Mouse (Mus musculus): ENCODE measurements around the gene Taf9. TPM values are rescaled to one million over a fixed set of nuclear protein-coding genes. Genes with fewer than 3 reads are reported as not detected.

The Taf9 gene
- 9.3 and 9.5 TPM in 2 replicates for polyA plus RNA-seq (2015; fragmentation: Nextera tagmentation; extraction: Ambion mirVana)

- Histone ChIP-seq H3K36me3 (peaks cover 15% of the 10 kb centered on the region; the same call in 1 of the 2 replicates), H3K9me3 (replicated peaks) (no peaks in the 10 kb centered on the region), H3K4me3 (peak within 1 kb of the TSS; percentile 98), H3K9ac (peak within 1 kb of the TSS; percentile 86), H3K4me2 (peak within 1 kb of the TSS; percentile 78), H3K27ac (peak within 1 kb of the TSS; percentile 95), H3K27me3 (no peaks in the 10 kb centered on the region), H3K4me1 (replicated peaks) (peaks cover 12% of the 10 kb centered on the region)
- WGBS = under 1% methylated on average over 63 of the region's 63 CpGs
- ATAC-seq (replicated peaks; ENCODE audit: insufficient number of reproducible peaks, insufficient read depth, low FRiP score, low read depth) = no peak; the same call in 1 of the 2 replicates
Observed at GRCm38 (mm10) chr13:100651439-100652186, at the start of gene Taf9. Gene Taf9, plus strand, starts transcription at chr13:100651579.

- no peak overlapping the region for H3K4me3 ChIP-seq
- no peak for ATAC-seq (replicated peaks; ENCODE audit: insufficient number of reproducible peaks, insufficient read depth, low FRiP score, low read depth)
- no peaks in the 10 kb centered on the region for H3K27me3 ChIP-seq
- no peak overlapping the region for H3K27ac ChIP-seq
- no peaks in the 10 kb centered on the region for H3K9me3 ChIP-seq (replicated peaks)
- no peak overlapping the region for H3K9ac ChIP-seq
- H3K4me1 ChIP-seq (replicated peaks) = 0 out of 2 replicates have a peak, but pooled peaks cover 5% of the 10 kb centered on the region
- H3K4me2 ChIP-seq = no peak overlapping the region
- no peaks in the 10 kb centered on the region for H3K36me3 ChIP-seq
- 72% methylated on average over 5 of the region's 5 CpGs for WGBS
Observed at GRCm38 (mm10) chr13:100602239-100602902, 49.0 kb upstream of the Taf9 start.

GRCm38 (mm10) chr13:100603031-100603737, 48.2 kb upstream of the Taf9 start:
- Histone ChIP-seq H3K27me3 (no peaks in the 10 kb centered on the region), H3K4me1 (replicated peaks) (0 out of 2 replicates have a peak, but pooled peaks cover 5% of the 10 kb centered on the region), H3K27ac (no peak overlapping the region), H3K9me3 (replicated peaks) (0 out of 2 replicates have a peak, but pooled peaks cover 3% of the 10 kb centered on the region), H3K4me2 (no peak overlapping the region), H3K9ac (no peak overlapping the region), H3K36me3 (no peaks in the 10 kb centered on the region), H3K4me3 (no peak overlapping the region)
- no peak for ATAC-seq (replicated peaks; ENCODE audit: insufficient number of reproducible peaks, insufficient read depth, low FRiP score, low read depth)
- 84% methylated on average over 10 of the region's 10 CpGs for WGBS

GRCm38 (mm10) chr13:100603738-100604095, 47.7 kb upstream of the Taf9 start:
- Histone ChIP-seq H3K36me3 (no peaks in the 10 kb centered on the region), H3K4me1 (replicated peaks) (0 out of 2 replicates have a peak, but pooled peaks cover 5% of the 10 kb centered on the region), H3K9me3 (replicated peaks) (0 out of 2 replicates have a peak, but pooled peaks cover 3% of the 10 kb centered on the region), H3K27me3 (no peaks in the 10 kb centered on the region), H3K27ac (no peak overlapping the region), H3K4me2 (no peak overlapping the region), H3K9ac (no peak overlapping the region), H3K4me3 (no peak overlapping the region)
- ATAC-seq (replicated peaks; ENCODE audit: insufficient number of reproducible peaks, insufficient read depth, low FRiP score, low read depth) = no peak
- 85% methylated on average over 11 of the region's 11 CpGs for WGBS

GRCm38 (mm10) chr13:100605845-100606244, 45.5 kb upstream of the Taf9 start:
- H3K4me3 ChIP-seq = no peak overlapping the region
- no peaks in the 10 kb centered on the region for H3K27me3 ChIP-seq
- no peak for ATAC-seq (replicated peaks; ENCODE audit: insufficient number of reproducible peaks, insufficient read depth, low FRiP score, low read depth)
- no peaks in the 10 kb centered on the region for H3K36me3 ChIP-seq
- no peak overlapping the region for H3K4me2 ChIP-seq
- H3K27ac ChIP-seq = no peak overlapping the region
- H3K9ac ChIP-seq = no peak overlapping the region
- H3K4me1 ChIP-seq (replicated peaks) = 0 out of 2 replicates have a peak, but pooled peaks cover 5% of the 10 kb centered on the region
- WGBS = 61% methylated on average over 1 of the region's 1 CpGs
- H3K9me3 ChIP-seq (replicated peaks) = 0 out of 2 replicates have a peak, but pooled peaks cover 3% of the 10 kb centered on the region

GRCm38 (mm10) chr13:100607756-100608155, 43.6 kb upstream of the Taf9 start:
- Histone ChIP-seq H3K9ac (no peak overlapping the region), H3K27ac (no peak overlapping the region), H3K9me3 (replicated peaks) (0 out of 2 replicates have a peak, but pooled peaks cover 3% of the 10 kb centered on the region), H3K4me3 (no peak overlapping the region), H3K4me1 (replicated peaks) (0 out of 2 replicates have a peak, but pooled peaks cover 3% of the 10 kb centered on the region), H3K27me3 (no peaks in the 10 kb centered on the region), H3K36me3 (0 out of 2 replicates have a peak, but pooled peaks cover 5% of the 10 kb centered on the region), H3K4me2 (no peak overlapping the region)
- 88% methylated on average over 8 of the region's 8 CpGs for WGBS
- ATAC-seq (replicated peaks; ENCODE audit: insufficient number of reproducible peaks, insufficient read depth, low FRiP score, low read depth) = no peak

- no peak overlapping the region for H3K4me2 ChIP-seq
- 74% methylated on average over 13 of the region's 13 CpGs for WGBS
- 0 out of 2 replicates have a peak, but pooled peaks cover 3% of the 10 kb centered on the region for H3K4me1 ChIP-seq (replicated peaks)
- H3K36me3 ChIP-seq = 0 out of 2 replicates have a peak, but pooled peaks cover 5% of the 10 kb centered on the region
- no peak overlapping the region for H3K27ac ChIP-seq
- ATAC-seq (replicated peaks; ENCODE audit: insufficient number of reproducible peaks, insufficient read depth, low FRiP score, low read depth) = no peak
- H3K9ac ChIP-seq = no peak overlapping the region
- no peaks in the 10 kb centered on the region for H3K27me3 ChIP-seq
- H3K9me3 ChIP-seq (replicated peaks) = 0 out of 2 replicates have a peak, but pooled peaks cover 3% of the 10 kb centered on the region
- H3K4me3 ChIP-seq = no peak overlapping the region
Observed at GRCm38 (mm10) chr13:100611266-100611665, 40.1 kb upstream of the Taf9 start.

GRCm38 (mm10) chr13:100612251-100612650, 39.1 kb upstream of the Taf9 start:
- H3K27ac ChIP-seq = no peak overlapping the region
- H3K9ac ChIP-seq = no peak overlapping the region
- H3K4me1 ChIP-seq (replicated peaks) = peaks cover 3% of the 10 kb centered on the region
- no peak overlapping the region for H3K4me3 ChIP-seq
- no peaks in the 10 kb centered on the region for H3K27me3 ChIP-seq
- 0 out of 2 replicates have a peak, but pooled peaks cover 3% of the 10 kb centered on the region for H3K9me3 ChIP-seq (replicated peaks)
- peaks cover 5% of the 10 kb centered on the region; the same call in 1 of the 2 replicates for H3K36me3 ChIP-seq
- no peak overlapping the region for H3K4me2 ChIP-seq
- 92% methylated on average over 10 of the region's 10 CpGs for WGBS
- ATAC-seq (replicated peaks; ENCODE audit: insufficient number of reproducible peaks, insufficient read depth, low FRiP score, low read depth) = no peak

GRCm38 (mm10) chr13:100612903-100613302, 38.5 kb upstream of the Taf9 start:
- Histone ChIP-seq H3K4me3 (no peak overlapping the region), H3K9ac (no peak overlapping the region), H3K4me2 (no peak overlapping the region), H3K27ac (no peak overlapping the region), H3K9me3 (replicated peaks) (0 out of 2 replicates have a peak, but pooled peaks cover under 1% of the 10 kb centered on the region), H3K27me3 (no peaks in the 10 kb centered on the region), H3K4me1 (replicated peaks) (peaks cover 3% of the 10 kb centered on the region), H3K36me3 (peaks cover 12% of the 10 kb centered on the region; the same call in 1 of the 2 replicates)
- ATAC-seq (replicated peaks; ENCODE audit: insufficient number of reproducible peaks, insufficient read depth, low FRiP score, low read depth) = no peak
- WGBS = 56% methylated on average over 2 of the region's 2 CpGs

- Histone ChIP-seq H3K4me1 (replicated peaks) (peaks cover 3% of the 10 kb centered on the region), H3K9ac (peak within 1 kb of the TSS; percentile 70), H3K27ac (no peak within 1 kb of the TSS), H3K4me2 (peak within 1 kb of the TSS; percentile 96), H3K4me3 (peak within 1 kb of the TSS; percentile 67), H3K27me3 (no peaks in the 10 kb centered on the region), H3K9me3 (replicated peaks) (no peaks in the 10 kb centered on the region), H3K36me3 (peaks cover 30% of the 10 kb centered on the region)
- 3% methylated on average over 75 of the region's 77 CpGs for WGBS
- peak; percentile 55; the same call in 1 of the 2 replicates for ATAC-seq (replicated peaks; ENCODE audit: insufficient number of reproducible peaks, insufficient read depth, low FRiP score, low read depth)
Observed at GRCm38 (mm10) chr13:100616181-100617087, 34.9 kb upstream of the Taf9 start, which contains the start of gene Marveld2. Gene Marveld2, minus strand, starts transcription at chr13:100616971.

All from heart, embryonic 15.5 days (tissue).